Comparison of ENCODE assay signal across 14 mouse cellular contexts in genomic region chr1:91640551-91640950, GRCm38 (mm10).
"Had no signal": no experiment of that assay in that cellular context is flagged by ENCODE, and none has a peak within 500 bp of the region (broad histone marks: within the 10 kb centered on the region; RNA-seq: fewer than 3 reads in every experiment).

No protein-coding gene starts in this region.

- DNase-seq: kidney, adult 8-10 months; kidney, postnatal 14 days; kidney, postnatal 4 days; layer of hippocampus, adult 9-11 months; left cerebral cortex, postnatal 4 days; liver, postnatal 0 days; lung, embryonic 14.5 days; retina, postnatal 1 day; right cerebral cortex, postnatal 25 days; spleen, adult 18-20 months; thymus, postnatal 36 days had no signal

- ATAC-seq: liver, postnatal 0 days; lung, postnatal 0 days; midbrain, embryonic 13.5 days; midbrain, embryonic 16.5 days had no signal
